Mouse (Mus musculus) lung, postnatal 14 days (tissue): ENCODE measurements around the gene Fut9.

ENCODE experiments used
- DNase-seq: peaks from one replicate; pipeline ENCODE4 v3.0.0; 2021

The Fut9 gene

DNA sequence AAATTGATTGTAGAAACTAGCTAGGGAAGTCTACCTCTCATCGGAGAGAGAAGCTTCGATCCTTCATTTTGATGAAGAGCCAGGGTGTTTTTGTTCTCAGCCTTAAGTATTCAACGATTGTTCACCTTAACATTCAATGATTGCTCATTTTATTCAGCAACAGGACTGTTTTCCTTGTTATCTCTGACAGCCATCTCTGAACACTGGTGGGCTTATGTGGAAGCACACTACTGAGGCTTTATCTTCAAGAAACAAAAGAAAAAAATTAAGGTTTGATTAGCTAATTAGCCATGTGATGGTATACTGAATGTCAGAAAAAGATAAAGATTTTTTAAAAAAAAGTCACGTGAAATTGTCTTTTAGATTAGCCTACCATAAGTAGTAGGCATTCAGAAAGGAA, 158.1 kb downstream of the Fut9 start:
- DNase-seq = no peak

DNA sequence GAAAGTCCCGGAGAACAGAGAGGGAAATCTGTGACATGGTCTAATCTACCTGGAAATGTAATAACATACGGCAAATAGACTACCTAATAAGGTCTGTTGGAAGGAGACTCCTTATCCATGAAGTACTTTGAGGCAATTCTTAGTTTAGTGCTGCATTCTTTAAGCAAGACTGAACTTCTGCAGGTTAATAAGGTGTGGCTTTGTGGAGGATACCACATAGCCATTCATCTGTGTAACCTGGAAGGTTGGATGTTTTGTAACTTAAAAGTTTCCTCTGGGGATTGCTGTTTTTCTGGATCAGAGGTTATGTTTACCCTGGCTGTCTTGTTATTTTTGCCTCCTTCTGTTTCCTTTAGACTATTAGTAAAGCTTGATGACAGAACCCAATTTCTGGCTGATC, 166.8 kb downstream of the Fut9 start:
- DNase-seq = no peak

DNA sequence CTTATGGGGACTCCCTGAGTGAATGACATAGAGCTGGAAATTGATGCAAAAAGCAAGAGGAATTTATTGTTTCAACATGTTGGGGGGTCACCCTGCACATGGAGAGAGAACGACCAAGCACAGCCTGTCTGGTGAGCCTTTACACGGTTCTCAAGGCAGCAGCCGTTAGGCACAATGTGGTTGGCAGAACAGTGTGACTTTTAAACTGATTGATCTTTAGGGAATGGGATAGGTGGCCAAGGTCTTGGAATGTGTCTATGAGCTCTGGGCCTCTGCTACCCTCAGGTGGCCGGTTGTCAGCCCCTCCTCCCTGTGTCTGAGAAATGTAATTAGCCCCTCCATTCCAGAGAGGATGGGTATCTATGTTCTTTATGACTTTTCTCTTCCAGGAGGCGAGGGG, 171.9 kb downstream of the Fut9 start:
- no peak for DNase-seq

DNA sequence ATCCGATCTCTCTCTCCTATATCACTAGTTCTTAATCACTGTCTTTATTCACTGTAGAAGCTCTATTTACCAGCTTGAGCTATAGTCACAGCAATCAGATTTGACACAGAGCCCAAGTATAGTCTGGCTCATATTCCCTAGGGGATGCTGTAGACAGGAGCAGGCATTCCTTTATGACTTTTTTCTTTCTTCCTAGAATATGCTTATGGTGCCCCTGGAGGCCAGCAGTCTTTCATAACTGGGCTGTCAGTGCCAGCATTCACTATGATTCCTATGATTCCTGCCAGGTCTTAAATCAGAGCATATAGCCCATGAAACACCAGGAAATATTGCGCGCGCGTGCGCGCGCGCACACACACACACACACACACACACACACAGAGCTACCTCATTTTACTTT, 172.6 kb downstream of the Fut9 start:
- no peak for DNase-seq

DNA sequence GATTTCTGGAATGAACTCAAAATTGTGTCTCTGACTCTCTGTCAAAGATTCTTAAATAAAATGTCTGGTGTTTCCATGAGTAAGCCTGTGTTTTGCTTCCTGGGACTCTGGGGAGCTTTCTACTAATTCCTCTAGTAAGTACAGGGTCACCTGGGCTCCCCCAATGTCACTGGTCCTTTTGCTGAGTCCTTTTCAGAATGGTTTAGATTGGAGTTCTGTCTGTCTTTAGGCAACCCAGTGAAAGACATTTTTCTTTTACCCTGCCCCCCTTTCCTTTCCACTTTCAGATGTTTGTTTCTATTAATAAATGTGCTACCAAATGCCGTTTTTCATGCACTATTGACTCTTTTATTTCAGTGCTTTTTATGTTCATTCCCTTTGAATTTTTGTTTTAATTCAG, 173.0 kb downstream of the Fut9 start:
- DNase-seq = no peak

DNA sequence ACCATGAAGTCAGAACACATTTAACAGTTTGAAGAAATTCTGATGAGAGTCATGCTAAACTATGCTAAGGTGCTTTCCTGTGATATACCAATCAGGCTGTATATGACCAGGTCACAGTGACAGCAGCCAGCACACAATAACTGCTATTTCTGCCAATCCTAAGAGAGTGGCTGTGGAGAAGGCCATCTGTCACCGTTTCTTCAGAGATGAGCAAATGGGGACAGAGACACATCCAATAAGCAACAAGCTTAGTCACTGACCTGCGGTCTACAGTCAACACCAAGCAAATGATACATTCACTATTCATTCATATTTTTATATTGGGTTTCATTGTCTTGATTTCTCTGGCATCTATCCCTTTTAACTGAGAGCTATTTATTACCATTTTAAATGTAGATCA, 176.9 kb downstream of the Fut9 start:
- DNase-seq = no peak

DNA sequence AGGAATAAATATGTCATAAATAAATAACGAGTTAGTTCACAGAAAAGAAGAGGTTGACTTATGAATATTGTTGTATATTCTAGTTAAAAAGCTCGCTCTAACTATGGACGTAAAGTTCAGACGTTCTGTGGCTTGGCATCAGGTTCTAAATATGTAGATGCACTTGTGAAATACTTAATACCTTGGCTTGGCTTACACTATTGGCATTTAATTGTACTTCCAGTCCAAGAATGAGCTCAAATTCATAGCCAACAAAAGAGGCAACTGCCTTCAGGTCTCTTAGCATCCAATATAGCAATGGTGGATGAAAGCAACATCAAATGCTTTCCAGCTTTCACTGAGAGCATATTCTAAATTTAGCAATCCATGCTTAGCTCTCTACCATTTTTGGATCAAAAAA, 182.7 kb downstream of the Fut9 start:
- no peak for DNase-seq

DNA sequence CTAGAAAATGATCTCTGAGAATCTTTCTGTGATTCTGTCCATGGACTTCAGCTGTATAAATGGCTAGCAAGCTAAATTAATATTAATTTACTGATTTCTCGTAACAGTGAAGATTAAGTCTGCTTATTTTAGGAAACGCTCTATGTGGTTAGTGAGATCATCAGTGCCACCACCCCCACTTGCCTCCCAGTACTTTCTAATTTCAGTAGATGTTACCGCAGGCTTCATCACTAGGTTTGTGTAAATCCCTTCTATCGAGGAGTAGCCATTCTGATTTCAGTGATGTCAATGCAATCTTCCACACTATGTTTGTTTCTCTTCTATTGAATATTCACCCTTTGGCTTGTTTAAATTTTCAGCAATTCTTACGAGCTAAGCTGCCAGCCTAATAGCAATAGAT, 186.6 kb downstream of the Fut9 start:
- no peak for DNase-seq

DNA sequence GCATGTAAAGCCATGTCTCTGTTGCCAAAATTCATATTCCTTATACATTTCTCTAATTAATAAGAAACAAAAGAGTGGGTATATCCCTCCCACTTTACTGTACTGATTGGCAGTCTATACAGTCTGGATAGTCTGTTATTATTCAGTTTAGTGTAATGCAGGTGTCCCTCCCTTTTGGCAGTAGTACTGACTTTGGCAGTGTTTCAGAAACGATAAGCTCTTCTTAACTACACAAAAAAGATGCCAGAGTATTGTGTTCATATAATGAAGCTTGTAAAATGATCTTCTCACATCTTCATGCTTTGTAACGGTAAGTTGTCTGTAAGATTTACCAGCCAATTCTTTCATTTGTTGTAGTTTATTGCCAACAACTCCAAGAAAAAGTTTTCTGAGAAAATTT, 189.6 kb downstream of the Fut9 start:
- DNase-seq = no peak

DNA sequence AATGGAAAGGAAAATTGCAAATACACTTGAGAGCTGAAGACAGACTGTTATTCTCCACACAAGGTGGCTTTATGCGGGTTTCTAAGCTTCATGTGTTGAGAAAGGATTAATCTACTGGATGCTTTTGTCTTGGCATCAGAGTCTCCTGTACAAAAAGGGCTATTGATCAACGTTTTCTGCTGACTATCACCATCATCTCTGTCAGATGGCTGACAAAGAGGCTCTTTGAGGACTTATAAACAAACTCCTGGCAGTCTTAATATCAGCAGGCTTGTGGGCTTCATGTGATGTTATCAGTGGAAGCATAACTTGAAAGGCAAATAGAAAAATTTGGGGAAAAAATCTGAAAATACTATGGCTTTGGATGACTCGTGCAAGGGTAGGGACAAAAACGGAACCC, 206.8 kb downstream of the Fut9 start:
- no peak for DNase-seq
